In genomic region chr9:3636766-3637165, GRCm38 (mm10) we compare ENCODE assay signal across 11 mouse cellular contexts.
DNase-seq lines count a peak whose midpoint lies in the region.
"Had no signal": no experiment of that assay in that cellular context is flagged by ENCODE, and none has a peak within 500 bp of the region (broad histone marks: within the 10 kb centered on the region; RNA-seq: fewer than 3 reads in every experiment).

No protein-coding gene starts in this region.

- peak; percentile 3 for DNase-seq in cerebellum, adult 8-10 months
- no peak for DNase-seq in cerebellum, adult 11-12 months
- DNase-seq in layer of hippocampus, adult 11-12 months (ENCODE audit: low spot score) = peak; percentile 18
- DNase-seq in layer of hippocampus, postnatal 25 days (ENCODE audit: extremely low spot score in 1 of 2, low spot score in 1 of 2) = no peak
- DNase-seq in adrenal gland, postnatal 36 days = peak; percentile 6 to 68
- peak; percentile 18 for DNase-seq in telencephalon, adult 2 months (ENCODE audit: low read depth, low spot score)
- DNase-seq in right cerebral cortex, adult 2 months (ENCODE audit: low spot score in 2 of 2) = no peak
- no peak for DNase-seq in urinary bladder, postnatal 4 days (ENCODE audit: low spot score in 2 of 2)
- DNase-seq: embryo, embryonic 11 days; gastrocnemius, adult 2 months; kidney, postnatal 14 days had no signal

Comparison
In these comparisons a context has a peak if more than half of its experiments do, and no peak if none do; other contexts are left out.
1. DNase-seq: peak in cerebellum, adult 8-10 months (single experiment), layer of hippocampus, adult 11-12 months (single experiment), adrenal gland, postnatal 36 days (2 of 2) and telencephalon, adult 2 months (single experiment); none in cerebellum, adult 11-12 months (single experiment), layer of hippocampus, postnatal 25 days (0 of 2), right cerebral cortex, adult 2 months (0 of 2) and urinary bladder, postnatal 4 days (0 of 2).